Mouse (Mus musculus): ENCODE data around the gene Scarb1.

Scarb1 gene

GRCm38 (mm10) chr5:125332333-125332732 is 8.6 kb downstream of the Scarb1 start:
- DNase-seq (ENCODE audit: low spot score in 2 of 2): no peak

- DNase-seq (ENCODE audit: low spot score in 2 of 2): no peak
These were observed 9.1 kb downstream of the Scarb1 start for GRCm38 (mm10) chr5:125331811-125332210.

GRCm38 (mm10) chr5:125331094-125331493 is 9.8 kb downstream of the Scarb1 start:
- DNase-seq (ENCODE audit: low spot score in 2 of 2): no peak

- DNase-seq (ENCODE audit: low spot score in 2 of 2): no peak
These were observed 10.2 kb downstream of the Scarb1 start for GRCm38 (mm10) chr5:125330656-125331055.

GRCm38 (mm10) chr5:125330191-125330590 is 10.7 kb downstream of the Scarb1 start:
- no peak for DNase-seq (ENCODE audit: low spot score in 2 of 2)

GRCm38 (mm10) chr5:125327596-125328385 is 13.1 kb downstream of the Scarb1 start:
- no peak for DNase-seq (ENCODE audit: low spot score in 2 of 2)

GRCm38 (mm10) chr5:125326351-125326750 is 14.5 kb downstream of the Scarb1 start:
- DNase-seq (ENCODE audit: low spot score in 2 of 2): no peak

GRCm38 (mm10) chr5:125325931-125326330 is 15.0 kb downstream of the Scarb1 start:
- DNase-seq (ENCODE audit: low spot score in 2 of 2): no peak

GRCm38 (mm10) chr5:125325285-125325684 is 15.6 kb downstream of the Scarb1 start:
- no peak for DNase-seq (ENCODE audit: low spot score in 2 of 2)

- no peak for DNase-seq (ENCODE audit: low spot score in 2 of 2)
These were observed 16.9 kb downstream of the Scarb1 start for GRCm38 (mm10) chr5:125323939-125324480.

- no peak for DNase-seq (ENCODE audit: low spot score in 2 of 2)
These were observed 17.8 kb downstream of the Scarb1 start for GRCm38 (mm10) chr5:125323128-125323527.

GRCm38 (mm10) chr5:125321836-125322235 is 19.1 kb downstream of the Scarb1 start:
- no peak for DNase-seq (ENCODE audit: low spot score in 2 of 2)

- DNase-seq (ENCODE audit: low spot score in 2 of 2): peak in 1 of 2 experiments; percentile 29
These were observed 21.7 kb downstream of the Scarb1 start for GRCm38 (mm10) chr5:125319057-125319800.

- no peak for DNase-seq (ENCODE audit: low spot score in 2 of 2)
These were observed 22.9 kb downstream of the Scarb1 start for GRCm38 (mm10) chr5:125317953-125318352.

- no peak for DNase-seq (ENCODE audit: low spot score in 2 of 2)
These were observed 23.6 kb downstream of the Scarb1 start for GRCm38 (mm10) chr5:125317296-125317695.

GRCm38 (mm10) chr5:125316771-125317170 is 24.1 kb downstream of the Scarb1 start:
- no peak for DNase-seq (ENCODE audit: low spot score in 2 of 2)

GRCm38 (mm10) chr5:125315110-125315509 is 25.8 kb downstream of the Scarb1 start:
- DNase-seq (ENCODE audit: low spot score in 2 of 2): no peak

GRCm38 (mm10) chr5:125313991-125314390 is 26.9 kb downstream of the Scarb1 start:
- no peak for DNase-seq (ENCODE audit: low spot score in 2 of 2)

- no peak for DNase-seq (ENCODE audit: low spot score in 2 of 2)
These were observed 27.8 kb downstream of the Scarb1 start for GRCm38 (mm10) chr5:125312970-125313597.

- no peak for DNase-seq (ENCODE audit: low spot score in 2 of 2)
These were observed 29.9 kb downstream of the Scarb1 start for GRCm38 (mm10) chr5:125310986-125311385.

GRCm38 (mm10) chr5:125309193-125309592 is 31.7 kb downstream of the Scarb1 start:
- no peak for DNase-seq (ENCODE audit: low spot score in 2 of 2)

GRCm38 (mm10) chr5:125306824-125307223 is 34.1 kb downstream of the Scarb1 start:
- no peak for DNase-seq (ENCODE audit: low spot score in 2 of 2)
